Mouse (Mus musculus): ENCODE measurements around the gene Nf2. TPM values are rescaled to one million over a fixed set of nuclear protein-coding genes. Genes with fewer than 3 reads are reported as not detected.

Nf2 gene
- polyA plus RNA-seq, 1 experiment from 2014 or later, result 68.7 TPM

GRCm38 (mm10) chr11:4771756-4772155 is 77.6 kb downstream of the Nf2 start:
- H3K27me3 ChIP-seq (replicated peaks; ENCODE audit: low read depth, poor library complexity, severe bottlenecking), result no peaks in the 10 kb centered on the region
- H3K4me1 ChIP-seq, result no peaks in the 10 kb centered on the region
- WGBS, result 66% methylated on average over 7 of the region's 7 CpGs
- H3K9me3 ChIP-seq, result no peaks in the 10 kb centered on the region
- H3K36me3 ChIP-seq (replicated peaks), result peaks cover 62% of the 10 kb centered on the region
- H3K27ac ChIP-seq (replicated peaks), result no peak overlapping the region
- no peak for DNase-seq (ENCODE audit: low spot score)
- H3K4me3 ChIP-seq, result no peak overlapping the region

GRCm38 (mm10) chr11:4769881-4770280 is 79.5 kb downstream of the Nf2 start:
- no peak for DNase-seq (ENCODE audit: low spot score)
- H3K36me3 ChIP-seq (replicated peaks), result peaks cover 52% of the 10 kb centered on the region
- no peaks in the 10 kb centered on the region for H3K4me1 ChIP-seq
- no peak overlapping the region for H3K4me3 ChIP-seq
- H3K27me3 ChIP-seq (replicated peaks; ENCODE audit: low read depth, poor library complexity, severe bottlenecking), result no peaks in the 10 kb centered on the region
- 94% methylated on average over 6 of the region's 6 CpGs for WGBS
- no peak overlapping the region for H3K27ac ChIP-seq (replicated peaks)
- no peaks in the 10 kb centered on the region for H3K9me3 ChIP-seq

- DNase-seq (ENCODE audit: low spot score), result no peak
- Histone ChIP-seq H3K27ac (replicated peaks) (no peak overlapping the region), H3K9me3 (no peaks in the 10 kb centered on the region), H3K27me3 (replicated peaks; ENCODE audit: low read depth, poor library complexity, severe bottlenecking) (no peaks in the 10 kb centered on the region), H3K4me3 (no peak overlapping the region), H3K36me3 (replicated peaks) (peaks cover 56% of the 10 kb centered on the region), H3K4me1 (no peaks in the 10 kb centered on the region)
- WGBS, result 78% methylated on average over 7 of the region's 7 CpGs
These were observed 80.0 kb downstream of the Nf2 start for GRCm38 (mm10) chr11:4769293-4769692.

GRCm38 (mm10) chr11:4768399-4768798 is 80.9 kb downstream of the Nf2 start:
- WGBS, result 89% methylated on average over 4 of the region's 4 CpGs

GRCm38 (mm10) chr11:4764476-4764875 is 84.9 kb downstream of the Nf2 start:
- Histone ChIP-seq H3K4me3 (no peak overlapping the region), H3K27me3 (replicated peaks; ENCODE audit: low read depth, poor library complexity, severe bottlenecking) (peaks cover 34% of the 10 kb centered on the region), H3K36me3 (replicated peaks) (peaks cover 29% of the 10 kb centered on the region), H3K4me1 (no peaks in the 10 kb centered on the region), H3K27ac (replicated peaks) (no peak overlapping the region), H3K9me3 (no peaks in the 10 kb centered on the region)
- no peak for DNase-seq (ENCODE audit: low spot score)
- WGBS, result 64% methylated on average over 5 of the region's 5 CpGs

More at GRCm38 (mm10) chr11:4768399-4768798, 80.9 kb downstream of the Nf2 start:
- no peak overlapping the region for H3K27ac ChIP-seq (replicated peaks)
- H3K4me3 ChIP-seq, result no peak overlapping the region
- no peaks in the 10 kb centered on the region for H3K9me3 ChIP-seq
- H3K36me3 ChIP-seq (replicated peaks), result peaks cover 52% of the 10 kb centered on the region
- H3K27me3 ChIP-seq (replicated peaks; ENCODE audit: low read depth, poor library complexity, severe bottlenecking), result peaks cover 3% of the 10 kb centered on the region; the same call in 1 of the 2 replicates
- H3K4me1 ChIP-seq, result no peaks in the 10 kb centered on the region
- DNase-seq (ENCODE audit: low spot score), result no peak

GRCm38 (mm10) chr11:4763631-4764030 is 85.7 kb downstream of the Nf2 start:
- Histone ChIP-seq H3K27ac (replicated peaks) (no peak overlapping the region), H3K27me3 (replicated peaks; ENCODE audit: low read depth, poor library complexity, severe bottlenecking) (peaks cover 34% of the 10 kb centered on the region), H3K4me3 (no peak overlapping the region), H3K36me3 (replicated peaks) (peaks cover 20% of the 10 kb centered on the region), H3K4me1 (no peaks in the 10 kb centered on the region), H3K9me3 (no peaks in the 10 kb centered on the region)
- no peak for DNase-seq (ENCODE audit: low spot score)
- WGBS, result 12% methylated on average over 5 of the region's 5 CpGs

GRCm38 (mm10) chr11:4762511-4762910 is 86.8 kb downstream of the Nf2 start:
- Histone ChIP-seq H3K27me3 (replicated peaks; ENCODE audit: low read depth, poor library complexity, severe bottlenecking) (peaks cover 34% of the 10 kb centered on the region), H3K4me1 (0 out of 2 replicates have a peak, but pooled peaks cover 3% of the 10 kb centered on the region), H3K4me3 (no peak overlapping the region), H3K9me3 (no peaks in the 10 kb centered on the region), H3K27ac (replicated peaks) (no peak overlapping the region), H3K36me3 (replicated peaks) (peaks cover 10% of the 10 kb centered on the region)
- no peak for DNase-seq (ENCODE audit: low spot score)
- WGBS, result 10% methylated on average over 2 of the region's 2 CpGs

- peaks cover 5% of the 10 kb centered on the region; the same call in 1 of the 2 replicates for H3K36me3 ChIP-seq (replicated peaks)
- H3K27ac ChIP-seq (replicated peaks), result no peak overlapping the region
- H3K9me3 ChIP-seq, result no peaks in the 10 kb centered on the region
- 6% methylated on average over 6 of the region's 6 CpGs for WGBS
- H3K4me1 ChIP-seq, result 0 out of 2 replicates have a peak, but pooled peaks cover 7% of the 10 kb centered on the region
- no peak overlapping the region for H3K4me3 ChIP-seq
- H3K27me3 ChIP-seq (replicated peaks; ENCODE audit: low read depth, poor library complexity, severe bottlenecking), result peaks cover 34% of the 10 kb centered on the region
- DNase-seq (ENCODE audit: low spot score), result no peak
These were observed 87.3 kb downstream of the Nf2 start for GRCm38 (mm10) chr11:4761991-4762390.

- WGBS, result 31% methylated on average over 4 of the region's 4 CpGs
- H3K36me3 ChIP-seq (replicated peaks), result peaks cover 4% of the 10 kb centered on the region; the same call in 1 of the 2 replicates
- H3K9me3 ChIP-seq, result no peaks in the 10 kb centered on the region
- H3K27ac ChIP-seq (replicated peaks), result no peak overlapping the region
- no peak for DNase-seq (ENCODE audit: low spot score)
- 0 out of 2 replicates have a peak, but pooled peaks cover 7% of the 10 kb centered on the region for H3K4me1 ChIP-seq
- H3K4me3 ChIP-seq, result no peak overlapping the region
- H3K27me3 ChIP-seq (replicated peaks; ENCODE audit: low read depth, poor library complexity, severe bottlenecking), result peaks cover 37% of the 10 kb centered on the region
These were observed 88.9 kb downstream of the Nf2 start for GRCm38 (mm10) chr11:4760438-4760837.

- no peak overlapping the region for H3K27ac ChIP-seq (replicated peaks)
- no peak overlapping the region for H3K4me3 ChIP-seq
- DNase-seq (ENCODE audit: low spot score), result no peak
- H3K36me3 ChIP-seq (replicated peaks), result no peaks in the 10 kb centered on the region
- H3K4me1 ChIP-seq, result peaks cover 9% of the 10 kb centered on the region; the same call in 1 of the 2 replicates
- peaks cover 32% of the 10 kb centered on the region for H3K27me3 ChIP-seq (replicated peaks; ENCODE audit: low read depth, poor library complexity, severe bottlenecking)
- 41% methylated on average over 4 of the region's 4 CpGs for WGBS
- H3K9me3 ChIP-seq, result peaks cover 7% of the 10 kb centered on the region; the same call in 1 of the 2 replicates
These were observed 91.6 kb downstream of the Nf2 start for GRCm38 (mm10) chr11:4757789-4758158.

- H3K36me3 ChIP-seq (replicated peaks), result no peaks in the 10 kb centered on the region
- peaks cover 7% of the 10 kb centered on the region; the same call in 1 of the 2 replicates for H3K9me3 ChIP-seq
- no peak overlapping the region for H3K27ac ChIP-seq (replicated peaks)
- peaks cover 10% of the 10 kb centered on the region; the same call in 1 of the 2 replicates for H3K4me1 ChIP-seq
- no peak for DNase-seq (ENCODE audit: low spot score)
- peaks cover 26% of the 10 kb centered on the region for H3K27me3 ChIP-seq (replicated peaks; ENCODE audit: low read depth, poor library complexity, severe bottlenecking)
- WGBS, result 70% methylated on average over 11 of the region's 11 CpGs
- no peak overlapping the region for H3K4me3 ChIP-seq
These were observed 92.2 kb downstream of the Nf2 start for GRCm38 (mm10) chr11:4756984-4757788.

- no peak for DNase-seq (ENCODE audit: low spot score)
- Histone ChIP-seq H3K36me3 (replicated peaks) (no peaks in the 10 kb centered on the region), H3K4me3 (no peak overlapping the region), H3K27ac (replicated peaks) (no peak overlapping the region), H3K9me3 (peaks cover 7% of the 10 kb centered on the region; the same call in 1 of the 2 replicates), H3K4me1 (peaks cover 10% of the 10 kb centered on the region; the same call in 1 of the 2 replicates), H3K27me3 (replicated peaks; ENCODE audit: low read depth, poor library complexity, severe bottlenecking) (peaks cover 26% of the 10 kb centered on the region)
- WGBS, result 86% methylated on average over 9 of the region's 9 CpGs
These were observed 92.9 kb downstream of the Nf2 start for GRCm38 (mm10) chr11:4756460-4756859.

GRCm38 (mm10) chr11:4754867-4755266 is 94.5 kb downstream of the Nf2 start:
- peaks cover 30% of the 10 kb centered on the region for H3K27me3 ChIP-seq (replicated peaks; ENCODE audit: low read depth, poor library complexity, severe bottlenecking)
- H3K9me3 ChIP-seq, result peaks cover 7% of the 10 kb centered on the region; the same call in 1 of the 2 replicates
- no peaks in the 10 kb centered on the region for H3K36me3 ChIP-seq (replicated peaks)
- DNase-seq (ENCODE audit: low spot score), result no peak
- WGBS, result 84% methylated on average over 11 of the region's 11 CpGs
- H3K4me1 ChIP-seq, result peaks cover 10% of the 10 kb centered on the region; the same call in 1 of the 2 replicates
- H3K4me3 ChIP-seq, result no peak overlapping the region
- H3K27ac ChIP-seq (replicated peaks), result no peak overlapping the region
